Mouse (Mus musculus) embryo, embryonic 10 days (tissue): ENCODE data around the gene Gdf1.
A peak's percentile ranks its signal among the peaks of the same experiment; 100 is the strongest.

Source experiments
- DNase-seq: peaks from one replicate; pipeline ENCODE4 v3.0.0-alpha.2; 2015; ENCODE audit warnings: low spot score

Gdf1 gene

DNA sequence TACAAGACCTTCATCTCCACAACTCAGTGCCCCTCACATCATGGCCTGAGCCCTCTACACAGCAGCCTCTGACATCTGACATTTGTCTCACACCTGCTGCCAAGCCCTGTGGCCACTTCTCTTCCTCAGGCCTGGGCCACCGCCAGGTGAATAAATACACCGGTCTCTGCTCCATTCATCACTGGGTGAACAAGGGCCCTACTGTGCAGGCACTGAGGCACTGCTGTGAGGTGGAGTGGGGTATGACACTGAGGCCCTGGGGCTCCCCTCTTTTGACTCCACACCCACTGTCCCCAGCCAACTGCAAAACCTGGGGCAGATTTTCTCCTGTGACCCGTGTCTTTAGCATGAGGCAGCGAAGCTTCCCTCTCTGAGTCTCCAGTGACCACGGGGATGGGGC is 37.0 kb downstream of the Gdf1 start:
- no peak for DNase-seq

DNA sequence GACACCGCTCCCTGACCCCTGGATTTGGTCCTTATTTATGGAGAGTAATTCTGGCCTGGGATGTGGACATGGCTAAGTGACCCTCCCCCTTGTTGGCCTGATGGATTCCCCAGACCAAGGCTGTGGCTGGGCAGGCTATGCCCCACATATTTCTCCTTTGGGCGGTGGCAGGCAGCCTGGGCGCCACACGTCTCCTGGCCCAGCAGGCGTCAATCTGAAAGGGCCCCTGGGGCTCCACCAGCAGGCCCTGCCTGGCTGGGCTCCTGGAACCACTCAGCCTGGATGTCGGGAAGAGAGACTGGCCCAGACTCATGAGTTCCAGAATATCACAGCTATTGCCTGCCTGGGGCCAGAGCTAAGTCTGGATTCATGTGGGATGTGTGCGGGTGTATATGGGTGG is 40.9 kb downstream of the Gdf1 start:
- DNase-seq = no peak

DNA sequence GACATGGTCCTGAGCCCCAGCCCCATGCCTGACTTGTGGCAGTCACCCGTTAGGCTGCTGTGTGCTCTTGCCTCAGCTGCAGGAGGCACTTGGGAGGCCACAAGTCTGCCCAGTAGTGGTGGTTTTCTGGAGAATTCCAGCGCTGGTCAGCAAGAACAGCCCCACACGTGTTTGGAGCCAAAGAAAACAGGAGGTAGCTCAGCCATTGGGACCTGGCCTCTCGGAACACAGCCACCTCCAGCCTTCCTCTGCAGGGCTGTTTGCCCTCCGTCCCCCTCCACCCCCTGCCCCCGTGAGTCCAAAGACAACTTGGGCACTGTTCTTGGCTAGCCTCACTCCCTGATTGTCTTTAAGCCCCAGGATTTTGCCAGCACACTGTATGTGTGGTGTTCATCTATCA is 42.3 kb downstream of the Gdf1 start:
- no peak for DNase-seq

DNA sequence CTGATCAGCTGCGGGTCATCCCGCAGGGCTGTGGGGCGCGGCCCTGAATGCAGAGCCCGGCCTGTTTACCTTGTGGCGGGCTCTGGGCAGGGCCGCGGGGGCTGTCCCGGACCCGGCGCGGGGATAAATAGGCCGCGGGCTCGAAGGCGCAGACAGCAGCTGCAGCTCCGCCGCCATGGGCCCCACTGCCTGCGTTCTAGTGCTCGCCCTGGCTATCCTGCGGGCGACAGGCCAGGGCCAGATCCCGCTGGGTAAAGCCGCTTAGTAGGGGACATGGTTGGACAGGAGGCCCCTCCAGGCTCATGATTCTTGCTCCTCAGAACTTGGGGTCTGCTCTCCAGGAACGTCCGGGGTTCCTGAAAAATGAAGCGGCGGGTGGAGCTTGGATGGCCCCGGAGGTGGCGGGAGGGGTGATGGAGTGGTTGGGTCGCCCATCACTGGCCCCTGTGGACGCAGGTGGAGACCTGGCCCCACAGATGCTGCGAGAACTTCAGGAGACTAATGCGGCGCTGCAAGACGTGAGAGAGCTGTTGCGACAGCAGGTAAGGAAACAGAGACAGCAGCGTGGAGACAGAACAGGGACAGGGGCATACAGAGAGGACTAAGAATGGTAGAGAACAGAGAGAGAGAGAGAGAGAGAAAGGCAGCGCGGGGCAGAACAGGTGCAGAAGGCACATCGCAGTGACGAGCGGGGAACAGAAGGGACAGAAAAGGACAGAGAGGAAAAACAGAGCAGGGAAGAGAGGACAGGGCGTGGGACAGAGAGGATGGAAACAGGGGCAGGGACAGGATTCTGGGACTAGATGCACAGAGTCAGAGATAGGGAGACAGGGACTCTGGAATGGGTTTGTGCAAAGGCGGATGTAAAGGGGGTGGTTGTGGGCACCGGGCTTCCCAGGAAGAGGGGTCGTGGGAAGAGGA is 44.0 kb downstream of the Gdf1 start, which contains the start of gene Comp:
TSS of gene Comp (plus strand) at position 162 of the 921 bp plus-strand sequence.
- DNase-seq = no peak

DNA sequence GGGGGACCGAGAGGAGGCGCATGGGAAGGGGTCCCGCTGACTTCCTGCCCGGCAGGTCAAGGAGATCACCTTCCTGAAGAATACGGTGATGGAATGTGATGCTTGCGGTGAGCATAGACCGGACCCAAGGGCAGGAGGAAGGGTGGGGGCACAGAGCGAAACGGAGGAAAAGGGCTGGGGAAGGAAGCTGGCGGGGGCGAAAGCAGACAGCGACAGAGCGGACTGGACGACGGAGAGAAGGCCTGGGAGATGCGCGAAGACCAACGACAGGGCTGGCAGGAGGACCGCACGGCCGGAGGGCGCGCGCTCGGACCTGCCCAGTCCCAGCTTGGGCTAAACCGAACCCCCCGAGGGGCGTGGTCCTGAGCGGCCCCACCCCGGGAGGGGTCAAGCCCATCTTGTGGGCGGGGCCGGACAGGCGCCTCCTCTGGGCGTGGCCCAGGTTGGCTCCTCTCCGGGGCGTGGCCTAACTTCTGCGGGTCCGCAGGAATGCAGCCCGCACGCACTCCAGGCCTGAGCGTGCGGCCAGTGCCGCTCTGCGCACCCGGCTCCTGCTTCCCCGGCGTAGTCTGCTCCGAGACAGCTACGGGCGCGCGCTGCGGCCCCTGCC is 44.8 kb downstream of the Gdf1 start:
- DNase-seq = peak; percentile 71

DNA sequence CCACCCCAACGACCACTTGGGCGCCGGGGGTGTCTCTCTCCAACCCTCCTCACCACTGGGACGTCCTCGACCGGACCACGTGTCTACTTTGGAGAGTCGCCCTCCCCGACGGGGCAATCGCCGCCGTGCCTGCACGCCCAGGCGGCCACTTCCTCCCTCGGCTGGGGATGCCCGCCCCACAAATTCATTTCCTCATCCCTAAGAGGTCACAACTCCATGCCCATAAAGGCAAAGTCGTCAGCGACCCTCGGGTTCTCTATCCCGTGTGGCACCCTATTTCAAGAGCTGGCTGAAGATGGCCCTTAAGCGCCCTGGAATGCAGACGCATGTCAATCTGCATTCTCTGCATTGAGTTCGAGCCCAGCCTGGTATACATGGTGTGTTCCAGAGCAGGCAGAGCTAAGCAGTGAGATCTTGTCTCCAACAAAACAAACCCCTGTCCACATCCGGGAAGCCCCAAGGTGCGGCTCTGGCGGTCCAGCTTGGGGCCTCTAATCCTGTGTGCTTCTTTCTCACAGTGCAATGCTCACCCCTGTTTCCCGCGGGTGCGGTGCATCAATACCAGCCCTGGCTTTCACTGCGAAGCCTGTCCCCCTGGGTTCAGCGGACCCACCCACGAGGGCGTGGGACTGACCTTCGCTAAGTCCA is 45.7 kb downstream of the Gdf1 start:
- no peak for DNase-seq

DNA sequence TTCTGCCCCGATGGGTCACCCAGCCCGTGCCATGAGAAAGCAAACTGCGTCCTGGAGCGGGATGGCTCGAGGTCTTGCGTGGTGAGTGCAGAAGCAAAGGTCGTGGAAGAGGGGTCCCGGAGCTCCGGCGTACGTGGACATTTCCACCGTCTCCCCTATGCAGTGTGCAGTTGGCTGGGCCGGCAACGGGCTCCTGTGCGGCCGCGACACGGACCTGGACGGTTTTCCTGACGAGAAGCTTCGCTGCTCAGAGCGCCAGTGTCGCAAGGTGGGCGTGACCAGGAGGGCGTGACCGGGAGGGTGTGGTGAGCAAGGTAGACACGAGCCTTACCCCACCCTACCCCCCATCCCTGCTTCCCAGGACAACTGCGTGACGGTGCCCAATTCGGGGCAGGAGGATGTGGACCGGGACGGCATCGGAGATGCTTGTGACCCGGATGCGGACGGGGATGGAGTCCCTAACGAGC is 46.7 kb downstream of the Gdf1 start:
- DNase-seq = no peak

DNA sequence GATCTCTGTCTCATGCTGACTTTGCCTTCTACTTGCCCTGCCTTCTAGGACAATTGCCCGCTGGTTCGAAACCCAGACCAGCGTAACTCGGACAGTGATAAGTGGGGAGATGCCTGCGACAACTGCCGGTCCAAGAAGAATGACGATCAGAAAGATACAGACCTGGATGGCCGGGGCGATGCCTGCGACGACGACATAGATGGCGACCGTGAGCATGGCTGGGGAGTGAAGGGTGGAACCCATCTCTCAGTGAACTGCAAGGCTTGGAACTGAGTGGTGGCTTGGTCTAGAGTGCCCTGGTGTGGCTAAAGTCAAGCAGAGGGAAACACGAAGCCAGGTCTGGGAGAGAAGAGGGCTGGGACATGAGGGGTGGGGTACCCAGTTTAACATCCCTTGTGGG is 47.4 kb downstream of the Gdf1 start:
- no peak for DNase-seq

DNA sequence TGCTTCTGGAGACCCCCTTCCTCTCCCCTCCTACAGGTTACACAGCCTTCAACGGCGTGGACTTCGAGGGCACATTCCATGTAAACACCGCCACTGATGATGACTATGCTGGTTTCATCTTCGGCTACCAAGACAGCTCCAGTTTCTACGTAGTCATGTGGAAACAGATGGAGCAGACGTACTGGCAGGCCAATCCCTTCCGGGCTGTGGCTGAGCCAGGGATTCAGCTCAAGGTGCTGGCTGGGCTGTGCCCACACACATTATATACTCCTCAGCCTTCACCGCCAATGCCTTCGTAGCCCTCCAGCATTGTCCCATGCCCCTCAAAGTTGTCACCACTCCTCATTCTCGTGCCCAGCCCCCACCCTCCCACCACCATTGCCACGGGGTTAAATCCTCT is 50.5 kb downstream of the Gdf1 start:
- no peak for DNase-seq
